Mouse (Mus musculus): ENCODE results near the gene Rpl3l.

GRCm38 (mm10) chr17:24706982-24707800, 20.4 kb upstream of the Rpl3l start, which contains the start of gene Tbl3:
- peak; percentile 94 for TF ChIP-seq POLR2A (IDR thresholded peaks at IDR 0.05; ENCODE audit: control insufficient read depth, low read depth, low read length)
- 0 out of 2 replicates have a peak, but pooled peaks have one; percentile 24 for TF ChIP-seq CTCF (IDR thresholded peaks at IDR 0.05; ENCODE audit: control insufficient read depth, insufficient read depth, insufficient replicate concordance, low read depth, low read length)

Measured in testis, adult 2 months (tissue).